In genomic region chr19:7090369-7091064, GRCm38 (mm10) we compare ENCODE assay signal across 10 mouse cellular contexts. TPM values are rescaled to one million over a fixed set of nuclear protein-coding genes. Genes with fewer than 3 reads are reported as not detected.
DNase-seq lines count a peak whose midpoint lies in the region; ATAC-seq lines count a peak whose summit lies in the region.
"Had no signal": no experiment of that assay in that cellular context is flagged by ENCODE, and none has a peak within 500 bp of the region (broad histone marks: within the 10 kb centered on the region; RNA-seq: fewer than 3 reads in every experiment).

No protein-coding gene starts in this region.

- H3K4me3 ChIP-seq in forebrain, embryonic 16.5 days (replicated peaks; ENCODE audit: low read length) = no peak overlapping the region
- H3K4me3 ChIP-seq in midbrain, embryonic 15.5 days = no peak overlapping the region

- H3K4me2 ChIP-seq in forebrain, embryonic 16.5 days (ENCODE audit: low read length) = no peak overlapping the region; the same call in 1 of the 2 replicates
- no peak overlapping the region for H3K4me2 ChIP-seq in midbrain, embryonic 15.5 days

- H3K9ac ChIP-seq in forebrain, embryonic 16.5 days (replicated peaks; ENCODE audit: low read depth, low read length) = peak overlapping the region; percentile 48; the same call in 1 of the 2 replicates
- H3K9ac ChIP-seq in midbrain, embryonic 15.5 days = no peak overlapping the region

- ATAC-seq in forebrain, embryonic 16.5 days = peak; percentile 52
- ATAC-seq in midbrain, embryonic 15.5 days (replicated peaks) = 0 out of 2 replicates have a peak, but pooled peaks have one; percentile 5
- no peak for ATAC-seq in activated CD4-positive, CD25-positive, alpha-beta regulatory T cell, adult 4 months

- DNase-seq in cerebellum, adult 11-12 months = peak; percentile 53
- no peak for DNase-seq in cerebellum, adult 8-10 months
- DNase-seq in left cerebral cortex, adult 18-20 months (ENCODE audit: low spot score in 2 of 2) = peak; percentile 32 to 48
- no peak for DNase-seq in left cerebral cortex, adult 8-10 months (ENCODE audit: low spot score in 2 of 2)
- no peak for DNase-seq in spleen, postnatal 36 days (ENCODE audit: low spot score in 2 of 2)
- DNase-seq: gastrocnemius, postnatal 10 days; lung, postnatal 36 days had no signal

- 3% methylated on average over 10 of the region's 10 CpGs for WGBS in forebrain, embryonic 16.5 days
- 8% methylated on average over 10 of the region's 10 CpGs for WGBS in midbrain, embryonic 15.5 days

- H3K9me3 ChIP-seq in forebrain, embryonic 16.5 days (ENCODE audit: control insufficient read depth, low read length) = no peaks in the 10 kb centered on the region
- H3K9me3 ChIP-seq in midbrain, embryonic 15.5 days = no peaks in the 10 kb centered on the region

- peak overlapping the region; percentile 81 for H3K27ac ChIP-seq in forebrain, embryonic 16.5 days (ENCODE audit: low read length)
- H3K27ac ChIP-seq in midbrain, embryonic 15.5 days = peak overlapping the region; percentile 76

- no peaks in the 10 kb centered on the region for H3K27me3 ChIP-seq in forebrain, embryonic 16.5 days (replicated peaks; ENCODE audit: control insufficient read depth, insufficient read depth, low read length)
- H3K27me3 ChIP-seq in midbrain, embryonic 15.5 days (replicated peaks) = peaks cover 4% of the 10 kb centered on the region; the same call in 1 of the 2 replicates

- peaks cover 60% of the 10 kb centered on the region for H3K4me1 ChIP-seq in forebrain, embryonic 16.5 days (replicated peaks; ENCODE audit: control insufficient read depth, insufficient read depth, low read length)
- peaks cover 66% of the 10 kb centered on the region for H3K4me1 ChIP-seq in midbrain, embryonic 15.5 days

- H3K36me3 ChIP-seq in forebrain, embryonic 16.5 days (ENCODE audit: control insufficient read depth, insufficient read depth) = no peaks in the 10 kb centered on the region; the same call in 1 of the 2 replicates
- H3K36me3 ChIP-seq in midbrain, embryonic 15.5 days (replicated peaks) = no peaks in the 10 kb centered on the region

RNA-seq across cellular contexts. Expression of gene Flrt1, which starts 15.0 kb away (rescaled TPM):
- total RNA-seq in left cerebral cortex, adult 18-20 months (2021) = 10 to 100 TPM; 40.9 to 42.8 TPM
- 10 to 100 TPM; 35.6 to 42.2 (median 39.1) TPM for total RNA-seq in left cerebral cortex, adult 8-10 months (2022)
- 13.8 and 16.1 TPM in 2 replicates for polyA plus RNA-seq in forebrain, embryonic 16.5 days (2015; fragmentation: Nextera tagmentation; extraction: Ambion mirVana)
- polyA plus RNA-seq in midbrain, embryonic 15.5 days (2015; fragmentation: Nextera tagmentation; extraction: Ambion mirVana) = 12.2 and 12.5 TPM in 2 replicates
- polyA plus RNA-seq in activated CD4-positive, CD25-positive, alpha-beta regulatory T cell, adult 4 months (2017; shearing (Covaris generic)) = not detected

RNA-seq across cellular contexts. Expression of gene Macrod1, which starts 33.9 kb away (rescaled TPM):
- total RNA-seq in left cerebral cortex, adult 18-20 months (2021) = 10 to 100 TPM; 15.0 to 16.6 TPM
- total RNA-seq in left cerebral cortex, adult 8-10 months (2022) = 10 to 100 TPM; 16.7 to 19.7 (median 18.0) TPM
- 4.0 and 5.3 TPM in 2 replicates for polyA plus RNA-seq in forebrain, embryonic 16.5 days (2015; fragmentation: Nextera tagmentation; extraction: Ambion mirVana)
- 5.6 and 6.0 TPM in 2 replicates for polyA plus RNA-seq in midbrain, embryonic 15.5 days (2015; fragmentation: Nextera tagmentation; extraction: Ambion mirVana)
- polyA plus RNA-seq in activated CD4-positive, CD25-positive, alpha-beta regulatory T cell, adult 4 months (2017; shearing (Covaris generic)) = 1 to 10 TPM in 1 of 2 experiments, under 1 TPM in 1; 0.82 to 2.6 TPM

RNA-seq across cellular contexts. Expression of gene Stip1, which starts 50.8 kb away (rescaled TPM):
- total RNA-seq in left cerebral cortex, adult 18-20 months (2021) = 100 to 1,000 TPM; 211 to 217 TPM
- total RNA-seq in left cerebral cortex, adult 8-10 months (2022) = 100 to 1,000 TPM; 160 to 199 (median 183) TPM
- polyA plus RNA-seq in forebrain, embryonic 16.5 days (2015; fragmentation: Nextera tagmentation; extraction: Ambion mirVana) = 246 and 247 TPM in 2 replicates
- polyA plus RNA-seq in midbrain, embryonic 15.5 days (2015; fragmentation: Nextera tagmentation; extraction: Ambion mirVana) = 214 and 230 TPM in 2 replicates
- polyA plus RNA-seq in activated CD4-positive, CD25-positive, alpha-beta regulatory T cell, adult 4 months (2017; shearing (Covaris generic)) = 100 to 1,000 TPM; 105 to 165 TPM

Comparison
In these comparisons a context has a peak if more than half of its experiments do, and no peak if none do; other contexts are left out.
1. DNase-seq: peak in cerebellum, adult 11-12 months (single experiment) and left cerebral cortex, adult 18-20 months (2 of 2); none in cerebellum, adult 8-10 months (single experiment), left cerebral cortex, adult 8-10 months (0 of 2) and spleen, postnatal 36 days (0 of 2).
2. RNA of gene Flrt1, which starts 15.0 kb away (polyA plus RNA-seq): 13.8 to 16.1 TPM in forebrain, embryonic 16.5 days and 12.2 to 12.5 TPM in midbrain, embryonic 15.5 days; not detected in activated CD4-positive, CD25-positive, alpha-beta regulatory T cell, adult 4 months; every median in the first group is over 10 times any median in the second.